Mouse (Mus musculus) kidney, postnatal 14 days (tissue): ENCODE results near the gene Ttyh2.
A peak's percentile ranks its signal among the peaks of the same experiment; 100 is the strongest.
"Not testable (repeated sequence)": the region's sequence is repeated elsewhere in the genome, so short reads cannot be mapped to it uniquely, and the experiment has no call there.

ENCODE experiments used
- DNase-seq: peaks from one replicate; pipeline ENCODE4 v3.0.0; 2022; ENCODE audit warnings: mixed read lengths

Ttyh2 gene

DNA sequence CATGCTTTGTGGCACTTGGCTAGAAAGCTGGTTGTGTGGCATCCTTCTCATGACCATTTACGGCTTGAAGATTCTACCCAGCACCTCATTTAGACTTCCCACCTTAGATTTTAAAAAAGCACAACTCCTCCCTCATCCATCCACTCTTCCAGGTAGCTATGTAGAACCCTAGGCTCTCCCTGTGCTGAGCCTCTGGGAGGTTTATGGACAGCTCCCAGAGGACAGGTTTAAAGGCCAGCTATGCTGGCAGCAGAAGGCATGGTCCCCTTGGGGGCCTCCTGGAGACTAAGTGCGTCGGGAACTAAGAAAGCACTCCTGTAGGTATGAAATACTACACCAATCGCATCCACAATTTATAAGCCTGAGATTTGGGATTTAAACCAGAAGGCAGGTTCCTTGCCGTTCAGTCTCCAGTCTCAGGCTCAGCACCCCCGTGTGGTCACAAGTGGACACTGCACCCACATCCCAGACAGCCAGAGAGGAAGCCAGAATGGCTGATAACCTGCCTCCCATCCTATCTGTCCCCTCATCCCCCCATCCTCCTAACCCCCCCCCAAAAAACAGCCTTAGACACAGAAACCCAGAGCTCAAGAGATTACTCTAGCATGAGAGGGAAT lies 12.4 kb upstream of the Ttyh2 start:
- DNase-seq, result peak; percentile 57

DNA sequence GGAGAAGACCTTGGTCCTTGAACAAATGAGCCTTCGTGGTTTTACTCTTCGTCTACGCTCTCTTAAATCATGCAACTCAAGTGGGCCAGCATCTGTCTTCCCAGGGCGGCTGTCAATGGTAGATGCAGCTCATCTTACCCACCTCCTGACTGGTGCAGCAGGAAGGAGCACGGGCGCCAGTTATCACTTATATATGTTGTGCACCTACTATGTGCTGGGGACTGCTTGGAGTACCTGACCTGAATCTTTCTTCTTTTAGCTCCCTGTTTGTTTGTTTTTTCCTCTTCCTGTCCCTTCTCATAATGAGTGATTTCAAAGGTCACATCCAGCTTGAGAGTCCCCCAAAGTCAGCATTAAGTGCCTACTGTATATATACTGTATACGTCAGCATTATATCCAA lies 11.1 kb upstream of the Ttyh2 start:
- no peak for DNase-seq

GRCm38 (mm10) chr11:114665463-114665862 lies 9.8 kb upstream of the Ttyh2 start:
- no peak for DNase-seq

- no peak for DNase-seq
These were observed 8.4 kb upstream of the Ttyh2 start for GRCm38 (mm10) chr11:114666786-114667185.

GRCm38 (mm10) chr11:114667236-114667931 lies 7.8 kb upstream of the Ttyh2 start:
- no peak for DNase-seq

DNA sequence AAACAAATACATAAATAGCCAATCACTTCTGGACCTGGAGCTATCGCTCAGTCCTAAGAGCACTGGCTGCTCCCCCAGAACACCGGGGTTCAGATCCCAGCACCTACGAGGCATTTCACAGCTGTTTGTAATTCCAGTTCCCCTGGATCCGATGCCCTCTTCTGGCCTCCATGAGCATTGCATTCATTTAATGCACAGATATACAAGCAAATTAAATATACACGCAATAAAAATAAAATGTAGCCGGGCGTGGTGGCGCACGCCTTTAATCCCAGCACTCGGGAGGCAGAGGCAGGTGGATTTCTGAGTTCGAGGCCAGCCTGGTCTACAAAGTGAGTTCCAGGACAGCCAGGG lies 7.3 kb upstream of the Ttyh2 start:
- peak; percentile 46 for DNase-seq

GRCm38 (mm10) chr11:114668301-114668710 lies 6.9 kb upstream of the Ttyh2 start, which contains the start of gene Rpl38:
Gene Rpl38 (plus strand): TSS chr11:114668524.
- DNase-seq, result peak; percentile 95

- peak; percentile 82 for DNase-seq
These were observed 6.2 kb upstream of the Ttyh2 start for GRCm38 (mm10) chr11:114668741-114669623.

GRCm38 (mm10) chr11:114669651-114670168 lies 5.5 kb upstream of the Ttyh2 start:
- DNase-seq, result no peak

GRCm38 (mm10) chr11:114671147-114671546 lies 4.1 kb upstream of the Ttyh2 start:
- DNase-seq, result no peak

DNA sequence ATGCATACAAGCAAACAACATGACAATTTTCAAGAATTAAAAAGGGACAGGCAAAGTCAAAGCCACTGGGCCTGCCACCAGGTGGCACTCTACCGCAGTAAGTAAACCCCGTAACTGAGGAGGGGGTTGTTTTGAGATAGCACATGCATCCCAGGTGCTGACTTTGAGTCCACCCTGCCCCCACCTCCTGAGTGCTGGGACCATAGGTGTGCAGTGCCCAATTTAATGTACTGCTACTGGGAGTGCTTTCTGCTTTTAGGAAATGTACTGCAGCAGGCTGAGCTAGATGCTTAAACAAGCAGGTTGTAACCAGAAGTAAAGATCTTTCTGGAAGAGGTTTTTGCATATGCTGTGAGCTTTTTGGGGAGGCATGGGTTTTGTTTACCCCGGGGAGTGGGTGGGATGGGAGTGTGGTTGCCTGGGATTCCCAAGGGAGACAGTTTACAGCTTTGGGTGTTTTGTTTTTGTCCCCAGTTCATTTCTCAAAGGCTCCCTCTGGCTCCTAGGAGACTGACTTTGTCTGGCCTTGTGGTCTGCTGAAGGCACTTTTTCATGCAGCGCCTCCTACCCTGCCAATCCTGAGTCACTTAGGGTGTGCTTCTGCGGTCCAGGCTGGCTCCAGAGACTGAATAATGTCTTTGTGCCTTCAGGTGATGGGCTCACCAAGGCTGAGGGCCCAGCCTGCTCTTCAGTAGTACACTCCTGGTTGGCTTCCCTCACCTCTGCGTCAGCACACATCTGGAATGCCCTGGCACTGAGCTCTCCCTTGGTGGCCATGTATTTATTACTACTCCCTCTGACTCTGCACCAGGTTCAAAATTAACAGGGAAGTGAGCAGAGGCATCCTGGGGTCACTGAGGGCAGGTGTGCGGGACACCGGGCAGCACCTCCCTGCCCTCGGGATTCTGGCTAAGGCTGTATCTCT lies 2.2 kb upstream of the Ttyh2 start:
- DNase-seq, result peak; percentile 46

DNA sequence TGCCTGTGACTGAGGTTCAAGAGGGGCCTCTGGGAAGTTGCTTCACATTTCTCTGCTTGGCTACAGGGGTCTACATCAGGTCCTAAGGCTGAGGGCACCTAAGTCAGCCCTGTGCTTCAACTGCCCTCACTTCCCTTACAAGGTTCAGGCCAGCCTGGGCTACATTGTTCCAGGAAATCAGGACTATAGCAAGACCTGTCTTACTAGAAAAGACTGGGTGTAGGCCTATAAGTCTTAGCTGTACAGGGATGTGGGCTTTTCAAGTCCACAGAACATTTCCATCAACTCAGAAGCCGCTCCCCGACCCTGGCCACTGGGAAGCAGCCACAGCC lies 1.5 kb upstream of the Ttyh2 start:
- no peak for DNase-seq

- DNase-seq, result no peak
These were observed 1.1 kb upstream of the Ttyh2 start for GRCm38 (mm10) chr11:114674180-114674579.

- not testable (repeated sequence) for DNase-seq
These were observed 435 bp upstream of the Ttyh2 start for GRCm38 (mm10) chr11:114674796-114675195.

DNA sequence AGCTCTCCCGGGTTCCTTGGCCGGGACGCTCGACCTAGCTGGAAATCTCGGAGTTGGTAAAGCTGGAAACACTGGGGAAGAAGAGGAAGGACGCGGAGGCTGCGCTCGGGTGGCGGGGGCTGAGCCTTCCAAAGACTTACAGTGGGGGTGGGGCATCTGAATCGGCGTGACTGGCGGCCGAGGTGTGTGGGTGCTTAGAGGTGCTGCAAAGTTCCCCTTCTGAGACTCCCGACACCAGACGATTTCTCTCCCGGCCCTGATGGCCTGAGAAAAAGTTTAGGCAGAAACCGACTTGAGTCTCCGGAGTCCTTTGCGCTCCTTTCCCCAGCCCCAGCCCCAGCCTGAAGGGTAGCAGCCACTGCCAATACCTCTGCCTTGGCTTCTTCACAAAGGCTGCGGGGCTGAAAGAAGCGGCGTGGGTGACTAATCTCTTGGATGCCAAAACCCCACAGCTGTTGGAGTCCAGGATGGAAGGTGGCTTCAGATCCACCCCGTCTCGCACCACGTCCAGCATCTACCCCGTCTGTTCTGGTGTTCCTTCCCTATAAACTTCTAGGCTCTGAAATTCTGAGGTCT lies 683 bp downstream of the Ttyh2 start:
- DNase-seq, result peak; percentile 47

DNA sequence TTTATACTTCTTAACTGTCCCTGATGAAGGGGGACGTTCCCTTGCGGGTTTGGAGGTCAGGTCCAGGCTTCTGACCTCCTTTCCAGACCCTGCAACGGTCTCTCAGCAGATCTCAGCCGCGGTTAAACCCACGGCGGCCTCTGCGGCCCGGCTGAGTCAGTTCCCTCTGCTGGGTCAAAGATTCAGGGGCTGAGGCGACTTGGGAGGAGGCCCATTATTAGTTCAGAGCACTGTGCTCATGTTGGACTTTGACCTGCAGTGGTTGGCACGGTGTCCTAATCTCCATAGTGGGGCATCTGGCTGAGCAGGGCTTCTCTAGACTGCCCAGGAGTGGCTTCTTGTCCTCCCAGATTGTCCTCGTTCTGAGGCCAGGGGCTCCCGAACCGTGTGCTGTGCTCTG lies 1.2 kb downstream of the Ttyh2 start:
- peak; percentile 85 for DNase-seq

GRCm38 (mm10) chr11:114676896-114677530 lies 1.8 kb downstream of the Ttyh2 start:
- DNase-seq, result no peak

DNA sequence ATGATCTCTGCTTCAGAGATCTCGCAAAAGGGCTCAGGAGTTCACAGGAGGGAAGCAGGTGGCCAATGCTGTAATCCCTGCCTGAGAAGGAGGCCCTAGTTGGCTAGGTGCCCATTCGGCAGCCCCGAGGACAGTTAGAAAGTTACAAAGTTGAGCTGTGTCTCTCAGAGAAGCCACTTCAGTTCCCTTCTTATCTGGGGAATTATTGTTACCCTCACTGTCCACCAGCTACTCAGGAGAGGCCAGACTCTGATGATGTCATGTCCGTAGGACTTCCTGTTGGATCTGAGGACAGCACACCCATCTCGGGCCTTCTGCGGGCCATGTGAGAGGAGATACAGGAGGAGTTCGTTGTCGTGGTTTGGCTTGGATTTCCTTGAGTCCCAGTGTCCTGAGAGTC lies 4.4 kb downstream of the Ttyh2 start:
- DNase-seq, result peak; percentile 50

DNA sequence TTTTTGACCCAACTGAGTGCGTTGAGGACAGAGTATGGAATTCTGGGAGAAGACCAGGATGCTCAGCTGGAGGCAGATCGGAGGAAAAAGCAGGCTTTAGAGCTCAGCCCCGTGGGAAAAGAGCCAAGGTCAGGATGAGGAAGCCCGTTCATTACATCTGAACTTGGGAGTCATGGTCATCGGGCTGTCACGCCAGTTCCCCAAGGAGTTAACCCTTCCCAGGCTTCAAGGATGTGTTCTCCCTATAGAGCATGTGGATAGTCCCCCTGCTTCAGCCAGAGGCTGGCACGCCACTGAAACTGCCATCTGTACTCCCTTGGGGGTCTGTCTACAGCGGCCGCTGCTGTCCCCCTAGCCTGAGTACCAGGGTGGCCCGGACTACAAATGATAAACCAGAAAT lies 5.1 kb downstream of the Ttyh2 start:
- peak; percentile 72 for DNase-seq

GRCm38 (mm10) chr11:114681054-114681453 lies 5.8 kb downstream of the Ttyh2 start:
- no peak for DNase-seq

- DNase-seq, result no peak
These were observed 7.2 kb downstream of the Ttyh2 start for GRCm38 (mm10) chr11:114682321-114682900.
